Mouse (Mus musculus): ENCODE results near the gene Pex14. TPM values are rescaled to one million over a fixed set of nuclear protein-coding genes. Genes with fewer than 3 reads are reported as not detected.

Pex14 gene
- total RNA-seq, 2 experiments from 2014 or later, result 19.4 to 20.1 TPM

Other genes starting within 250 kb of the Pex14 start
- 10 to 100 TPM; 41.3 to 41.5 TPM for gene Dffa, start 4.3 kb upstream of the Pex14 start, total RNA-seq (2021)
- under 1 TPM in 1 of 2 experiments, not detected in 1; 0.39 TPM for gene Cort, start 26.9 kb upstream of the Pex14 start, total RNA-seq (2021)
- gene Cenps, start 37.8 kb upstream of the Pex14 start, total RNA-seq (2021), result 1 to 10 TPM; 7.8 to 8.9 TPM
- gene Pgd, start 66.9 kb upstream of the Pex14 start, total RNA-seq (2021), result 10 to 100 TPM; 39.9 TPM
- gene Kif1b, start 207.8 kb upstream of the Pex14 start, total RNA-seq (2021), result 100 to 1,000 TPM; 149 to 151 TPM